Comparison of ENCODE assay signal across 8 mouse cellular contexts in the genomic region with DNA sequence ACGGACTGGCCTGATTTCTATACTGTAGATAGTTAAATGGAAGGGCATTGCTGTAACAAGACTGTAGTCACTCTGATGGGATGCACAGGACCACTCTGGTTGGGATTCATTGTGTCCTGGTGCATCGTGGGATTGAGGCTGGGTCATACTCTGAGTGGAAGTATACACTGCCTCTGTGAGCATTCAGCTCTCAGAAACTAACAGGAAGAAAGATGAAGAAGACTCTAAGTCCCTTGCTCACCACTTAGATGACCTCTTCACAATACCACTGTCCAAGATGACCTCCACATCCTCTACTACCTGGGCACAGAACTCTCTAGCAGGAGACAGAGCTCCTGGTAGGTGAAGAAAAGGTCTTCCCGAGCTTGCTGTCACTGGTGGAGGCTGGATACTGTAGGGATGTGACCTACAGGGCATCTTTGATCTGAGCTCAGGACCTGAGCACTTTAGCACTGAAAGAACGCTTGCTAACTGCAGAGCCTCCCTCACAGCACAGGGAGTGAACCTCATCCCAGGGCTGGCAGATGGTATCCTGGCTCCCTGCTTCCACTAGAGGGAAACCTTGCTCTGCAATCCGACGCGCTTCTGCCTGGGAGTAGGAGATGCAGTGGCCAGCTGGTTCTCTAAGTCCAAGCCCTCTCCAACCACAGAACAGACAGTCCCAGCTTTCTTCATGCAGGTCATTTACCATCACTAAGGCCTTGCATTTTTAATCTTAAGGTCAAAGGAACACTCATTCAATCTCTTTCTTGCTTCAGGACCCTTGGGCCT. TPM values are rescaled to one million over a fixed set of nuclear protein-coding genes. Genes with fewer than 3 reads are reported as not detected.
DNase-seq lines count a peak whose midpoint lies in the region; ATAC-seq and TF ChIP-seq lines count a peak whose summit lies in the region.

No protein-coding gene starts in this region.

- no peak overlapping the region for H3K9ac ChIP-seq in embryonic facial prominence, embryonic 12.5 days

- peak overlapping the region; percentile 58; the same call in 1 of the 2 replicates for H3K27ac ChIP-seq in embryonic facial prominence, embryonic 12.5 days
- peak overlapping the region; percentile 75 for H3K27ac ChIP-seq in layer of hippocampus, adult 2 months

- no peak overlapping the region for H3K4me2 ChIP-seq in embryonic facial prominence, embryonic 12.5 days (replicated peaks)

- H3K27me3 ChIP-seq in embryonic facial prominence, embryonic 12.5 days = no peaks in the 10 kb centered on the region

- intact Hi-C loops in heart, postnatal 36 days (cut with DNase I) = loop anchor here (1.0 to 5.0 kb wide), 3 partner anchors 50 to 328 kb away; no protein-coding TSS in a partner anchor

- H3K4me1 ChIP-seq in embryonic facial prominence, embryonic 12.5 days = peaks cover 26% of the 10 kb centered on the region

- peak; percentile 91 for TF ChIP-seq CTCF in layer of hippocampus, adult 2 months (conservative IDR thresholded peaks at IDR 0.05)

- peak; percentile 48 for DNase-seq in CD4-positive, CD25-positive, alpha-beta regulatory T cell, adult 2 months (ENCODE audit: low read depth, low spot score)
- DNase-seq in adrenal gland, postnatal 25 days = peak; percentile 47
- peak; percentile 59 to 60 for DNase-seq in heart, postnatal 36 days
- DNase-seq in layer of hippocampus, adult 2 months (ENCODE audit: low spot score in 2 of 2) = peak; percentile 70 to 74
- DNase-seq in lung, postnatal 10 days = peak; percentile 80
- DNase-seq in right cerebral cortex, adult 18-20 months = peak; percentile 75

- H3K9me3 ChIP-seq in embryonic facial prominence, embryonic 12.5 days = no peaks in the 10 kb centered on the region

- WGBS in embryonic facial prominence, embryonic 12.5 days = 17% methylated on average over 7 of the region's 7 CpGs

- ATAC-seq in CD4-positive, CD25-positive, alpha-beta regulatory T cell, adult 4 months = no peak
- ATAC-seq in embryonic facial prominence, embryonic 12.5 days (ENCODE audit: insufficient number of reproducible peaks, insufficient read depth, low FRiP score, low TSS enrichment) = peak; percentile 63

- H3K36me3 ChIP-seq in embryonic facial prominence, embryonic 12.5 days = no peaks in the 10 kb centered on the region

- H3K4me3 ChIP-seq in embryonic facial prominence, embryonic 12.5 days = no peak overlapping the region
- no peak overlapping the region for H3K4me3 ChIP-seq in layer of hippocampus, adult 2 months

RNA-seq across cellular contexts. Expression of a gene that starts 49.3 kb away (rescaled TPM):
- polyA plus RNA-seq in CD4-positive, CD25-positive, alpha-beta regulatory T cell, adult 4 months (2017; shearing (Covaris generic)) = not detected
- total RNA-seq in adrenal gland, postnatal 25 days (2021) = 0.12 and 0.57 TPM in 2 replicates
- 1.5 and 1.8 TPM in 2 replicates for polyA plus RNA-seq in embryonic facial prominence, embryonic 12.5 days (2016; fragmentation: Nextera tagmentation; extraction: Ambion mirVana)
- 1 to 10 TPM; 1.3 to 1.8 TPM for total RNA-seq in heart, postnatal 36 days (2021)
- 100 to 1,000 TPM; 298 to 309 TPM for total RNA-seq in layer of hippocampus, adult 2 months (2021)

Comparison
In these comparisons a context has a peak if more than half of its experiments do, and no peak if none do; other contexts are left out.
1. RNA of a gene that starts 49.3 kb away (total RNA-seq): 298 to 309 TPM in layer of hippocampus, adult 2 months; 1.3 to 1.8 TPM in heart, postnatal 36 days and 0.12 to 0.57 TPM in adrenal gland, postnatal 25 days; every median in the first group is over 100 times any median in the second.
2. Peak in every context shown above with its lines, with median percentiles within 50 percentile points of each other: DNase-seq.